Mouse (Mus musculus) forebrain, postnatal 0 days (tissue): ENCODE measurements at regions not wholly inside any gene's neighbourhood (a gene's known extent, or its start where the extent isn't known, plus 50 kb on each side); places are given as distances from the start of the nearest gene placed in this dataset.
"Not testable (repeated sequence)": the region's sequence is repeated elsewhere in the genome, so short reads cannot be mapped to it uniquely, and the experiment has no call there.

Experiments
- ATAC-seq: fragments of 200-750 bp; cut with Nextera tagmentation; 2 replicates; pipeline ENCODE4 v1.8.0; 2017; ENCODE audit warnings: mild to moderate bottlenecking, moderate library complexity
- DNase-seq: peaks from one replicate; pipeline ENCODE4 v3.0.0-alpha.2; 2015
- H3K27ac ChIP-seq: fragments of 300-500 bp; sonication (generic); 2 replicates; pipeline ENCODE4 v1.5.1; 2014; ENCODE audit warnings: low read depth, mild to moderate bottlenecking, antibody characterized with exemption, low read length, moderate library complexity, mixed read lengths
- H3K27me3 ChIP-seq: fragments of 300-500 bp; sonication (generic); 2 replicates; pipeline ENCODE4 v1.6.1; 2014; ENCODE audit warnings: mild to moderate bottlenecking, low read length, mixed read lengths; ENCODE audit not compliant: insufficient read depth
- H3K36me3 ChIP-seq: fragments of 300-500 bp; sonication (generic); 2 replicates; pipeline ENCODE4 v1.6.1; 2014; ENCODE audit warnings: mild to moderate bottlenecking, moderate library complexity; ENCODE audit not compliant: insufficient read depth
- H3K4me1 ChIP-seq: fragments of 300-500 bp; sonication (generic); 2 replicates; pipeline ENCODE4 v1.6.1; 2014; ENCODE audit warnings: antibody characterized with exemption; ENCODE audit not compliant: insufficient read depth
- H3K4me2 ChIP-seq: fragments of 300-500 bp; sonication (generic); 2 replicates; pipeline ENCODE4 v1.6.1; 2014; ENCODE audit warnings: low read depth, mild to moderate bottlenecking, moderate library complexity
- H3K4me3 ChIP-seq: fragments of 300-500 bp; sonication (generic); 2 replicates; pipeline ENCODE4 v1.5.1; 2014; ENCODE audit warnings: low read depth, low read length, mixed read lengths
- H3K9ac ChIP-seq: fragments of 300-500 bp; sonication (generic); 2 replicates; pipeline ENCODE4 v1.6.1; 2014; ENCODE audit warnings: mild to moderate bottlenecking
- H3K9me3 ChIP-seq: fragments of 300-500 bp; sonication (generic); 2 replicates; pipeline ENCODE4 v1.6.1; 2016; ENCODE audit warnings: low read length
- CTCF ChIP-seq: sonication (generic); IDR thresholded peaks from 2 replicates; pipeline ENCODE4 v1.5.1; 2016; ENCODE audit warnings: antibody characterized with exemption, control low read depth, low read depth
- WGBS: fragments of 180-500 bp; shearing (Covaris S2); extraction: QIAGEN DNeasy Blood & Tissue Kit; methylation state at CpG from one replicate; pipeline ENCODE4 v1.1.7; 2014; 5-methylcytosine and 5-hydroxymethylcytosine counted together

GRCm38 (mm10) chr13:73071032-73071431, 189.2 kb upstream of the Irx4 start:
- H3K9me3 ChIP-seq: no peaks in the 10 kb centered on the region
- peak; percentile 23; the same call in 1 of the 2 replicates for ATAC-seq
- TF ChIP-seq CTCF: no peak
- no peak overlapping the region for H3K27ac ChIP-seq
- whole genome bisulfite sequencing: 34% methylated on average over 8 of the region's 8 CpGs
- no peak overlapping the region for H3K9ac ChIP-seq
- H3K4me2 ChIP-seq: no peak overlapping the region
- H3K4me3 ChIP-seq: no peak overlapping the region
- no peaks in the 10 kb centered on the region for H3K27me3 ChIP-seq
- peaks cover 8% of the 10 kb centered on the region; the same call in 1 of the 2 replicates for H3K4me1 ChIP-seq
- no peak for DNase-seq
- no peaks in the 10 kb centered on the region for H3K36me3 ChIP-seq

GRCm38 (mm10) chr13:73071854-73072852, 188.1 kb upstream of the Irx4 start:
- H3K4me2 ChIP-seq: no peak overlapping the region
- ATAC-seq (peak; percentile 80), DNase-seq (peak; percentile 36)
- H3K4me3 ChIP-seq: no peak overlapping the region
- H3K27me3 ChIP-seq: no peaks in the 10 kb centered on the region
- H3K27ac ChIP-seq: no peak overlapping the region
- H3K9ac ChIP-seq: no peak overlapping the region
- H3K36me3 ChIP-seq: no peaks in the 10 kb centered on the region
- H3K4me1 ChIP-seq: peaks cover 8% of the 10 kb centered on the region; the same call in 1 of the 2 replicates
- no peaks in the 10 kb centered on the region for H3K9me3 ChIP-seq
- TF ChIP-seq CTCF: no peak
- 55% methylated on average over 6 of the region's 6 CpGs for WGBS

- Histone ChIP-seq H3K4me2 (no peak overlapping the region), H3K9ac (no peak overlapping the region), H3K4me1 (no peaks in the 10 kb centered on the region), H3K27me3 (no peaks in the 10 kb centered on the region), H3K36me3 (no peaks in the 10 kb centered on the region), H3K27ac (no peak overlapping the region), H3K9me3 (no peaks in the 10 kb centered on the region), H3K4me3 (no peak overlapping the region)
- no peak for DNase-seq
- 72% methylated on average over 2 of the region's 2 CpGs for WGBS
- ATAC-seq: no peak
- no peak for TF ChIP-seq CTCF
These were observed 182.3 kb upstream of the Irx4 start for GRCm38 (mm10) chr13:73077866-73078430.

GRCm38 (mm10) chr13:73087815-73088214, 172.5 kb upstream of the Irx4 start:
- not testable (repeated sequence) for H3K9ac ChIP-seq, H3K4me2 ChIP-seq, H3K4me1 ChIP-seq, H3K4me3 ChIP-seq, DNase-seq, H3K27me3 ChIP-seq, H3K36me3 ChIP-seq, ATAC-seq, H3K9me3 ChIP-seq, H3K27ac ChIP-seq
- peak; percentile 37 for TF ChIP-seq CTCF

- no peaks in the 10 kb centered on the region for H3K4me1 ChIP-seq
- no peaks in the 10 kb centered on the region for H3K27me3 ChIP-seq
- no peak overlapping the region for H3K27ac ChIP-seq
- H3K4me3 ChIP-seq: no peak overlapping the region
- 50% methylated on average over 3 of the region's 3 CpGs for WGBS
- peak; percentile 26 for TF ChIP-seq CTCF
- ATAC-seq (no peak), DNase-seq (no peak)
- H3K9ac ChIP-seq: no peak overlapping the region
- H3K4me2 ChIP-seq: no peak overlapping the region
- H3K36me3 ChIP-seq: no peaks in the 10 kb centered on the region
- H3K9me3 ChIP-seq: no peaks in the 10 kb centered on the region
These were observed 168.4 kb upstream of the Irx4 start for GRCm38 (mm10) chr13:73091886-73092285.

- no peak for DNase-seq
- Histone ChIP-seq H3K9me3 (no peaks in the 10 kb centered on the region), H3K4me3 (no peak overlapping the region), H3K4me2 (no peak overlapping the region), H3K4me1 (no peaks in the 10 kb centered on the region), H3K36me3 (no peaks in the 10 kb centered on the region), H3K27ac (no peak overlapping the region), H3K9ac (no peak overlapping the region), H3K27me3 (no peaks in the 10 kb centered on the region)
- TF ChIP-seq CTCF: no peak
- 76% methylated on average over 9 of the region's 9 CpGs for WGBS
- ATAC-seq: no peak
These were observed 162.8 kb upstream of the Irx4 start for GRCm38 (mm10) chr13:73097502-73097901.

GRCm38 (mm10) chr13:73099407-73099806, 160.9 kb upstream of the Irx4 start:
- no peak overlapping the region for H3K4me3 ChIP-seq
- no peak overlapping the region for H3K4me2 ChIP-seq
- no peak overlapping the region for H3K27ac ChIP-seq
- no peaks in the 10 kb centered on the region for H3K9me3 ChIP-seq
- no peak overlapping the region for H3K9ac ChIP-seq
- no peak for DNase-seq
- H3K27me3 ChIP-seq: no peaks in the 10 kb centered on the region
- no peak for ATAC-seq
- TF ChIP-seq CTCF: no peak
- no peaks in the 10 kb centered on the region for H3K4me1 ChIP-seq
- 14% methylated on average over 1 of the region's 1 CpGs for WGBS
- H3K36me3 ChIP-seq: no peaks in the 10 kb centered on the region
